Mouse (Mus musculus) right cerebral cortex, postnatal 14 days (tissue): Measurements from ENCODE around the gene Nlk.
"Not testable (repeated sequence)": the region's sequence is repeated elsewhere in the genome, so short reads cannot be mapped to it uniquely, and the experiment has no call there.

ENCODE experiments used
- DNase-seq: peaks from one replicate; pipeline ENCODE4 v3.0.0; 2022

Nlk gene

GRCm38 (mm10) chr11:78678761-78679160 is 18.4 kb downstream of the Nlk start:
- DNase-seq, result no peak

GRCm38 (mm10) chr11:78668647-78669046 is 28.5 kb downstream of the Nlk start:
- DNase-seq, result no peak

GRCm38 (mm10) chr11:78664853-78665252 is 32.3 kb downstream of the Nlk start:
- no peak for DNase-seq

GRCm38 (mm10) chr11:78663916-78664315 is 33.3 kb downstream of the Nlk start:
- no peak for DNase-seq

GRCm38 (mm10) chr11:78649143-78649542 is 48.0 kb downstream of the Nlk start:
- DNase-seq, result no peak

GRCm38 (mm10) chr11:78648405-78648804 is 48.8 kb downstream of the Nlk start:
- not testable (repeated sequence) for DNase-seq

GRCm38 (mm10) chr11:78643746-78644145 is 53.4 kb downstream of the Nlk start:
- DNase-seq, result no peak

- DNase-seq, result no peak
Observed at GRCm38 (mm10) chr11:78642151-78642550, 55.0 kb downstream of the Nlk start.

- DNase-seq, result no peak
Observed at GRCm38 (mm10) chr11:78641088-78641487, 56.1 kb downstream of the Nlk start.

- DNase-seq, result no peak
Observed at GRCm38 (mm10) chr11:78632782-78633181, 64.4 kb downstream of the Nlk start.

- no peak for DNase-seq
Observed at GRCm38 (mm10) chr11:78628871-78629270, 68.3 kb downstream of the Nlk start.

GRCm38 (mm10) chr11:78624377-78624776 is 72.8 kb downstream of the Nlk start:
- DNase-seq, result no peak

GRCm38 (mm10) chr11:78621926-78622325 is 75.2 kb downstream of the Nlk start:
- no peak for DNase-seq

GRCm38 (mm10) chr11:78620179-78620578 is 77.0 kb downstream of the Nlk start:
- DNase-seq, result no peak

- DNase-seq, result no peak
Observed at GRCm38 (mm10) chr11:78611273-78611672, 85.9 kb downstream of the Nlk start.

- no peak for DNase-seq
Observed at GRCm38 (mm10) chr11:78609657-78610056, 87.5 kb downstream of the Nlk start.

- DNase-seq, result no peak
Observed at GRCm38 (mm10) chr11:78604826-78605225, 92.3 kb downstream of the Nlk start.

- no peak for DNase-seq
Observed at GRCm38 (mm10) chr11:78602781-78603180, 94.4 kb downstream of the Nlk start.

- DNase-seq, result no peak
Observed at GRCm38 (mm10) chr11:78600926-78601590, 96.1 kb downstream of the Nlk start.

- no peak for DNase-seq
Observed at GRCm38 (mm10) chr11:78600496-78600895, 96.7 kb downstream of the Nlk start.

GRCm38 (mm10) chr11:78600051-78600450 is 97.1 kb downstream of the Nlk start:
- DNase-seq, result no peak

GRCm38 (mm10) chr11:78598763-78599415 is 98.3 kb downstream of the Nlk start:
- DNase-seq, result no peak

GRCm38 (mm10) chr11:78596750-78597149 is 100.4 kb downstream of the Nlk start:
- DNase-seq, result no peak

GRCm38 (mm10) chr11:78595773-78596172 is 101.4 kb downstream of the Nlk start:
- no peak for DNase-seq
